Mouse (Mus musculus): ENCODE measurements around the gene Zcchc2. TPM values are rescaled to one million over a fixed set of nuclear protein-coding genes. Genes with fewer than 3 reads are reported as not detected.

Zcchc2 gene
- polyA plus RNA-seq (2014; fragmentation: Nextera tagmentation; extraction: Ambion mirVana), result 1.9 and 2.8 TPM in 2 replicates

DNA sequence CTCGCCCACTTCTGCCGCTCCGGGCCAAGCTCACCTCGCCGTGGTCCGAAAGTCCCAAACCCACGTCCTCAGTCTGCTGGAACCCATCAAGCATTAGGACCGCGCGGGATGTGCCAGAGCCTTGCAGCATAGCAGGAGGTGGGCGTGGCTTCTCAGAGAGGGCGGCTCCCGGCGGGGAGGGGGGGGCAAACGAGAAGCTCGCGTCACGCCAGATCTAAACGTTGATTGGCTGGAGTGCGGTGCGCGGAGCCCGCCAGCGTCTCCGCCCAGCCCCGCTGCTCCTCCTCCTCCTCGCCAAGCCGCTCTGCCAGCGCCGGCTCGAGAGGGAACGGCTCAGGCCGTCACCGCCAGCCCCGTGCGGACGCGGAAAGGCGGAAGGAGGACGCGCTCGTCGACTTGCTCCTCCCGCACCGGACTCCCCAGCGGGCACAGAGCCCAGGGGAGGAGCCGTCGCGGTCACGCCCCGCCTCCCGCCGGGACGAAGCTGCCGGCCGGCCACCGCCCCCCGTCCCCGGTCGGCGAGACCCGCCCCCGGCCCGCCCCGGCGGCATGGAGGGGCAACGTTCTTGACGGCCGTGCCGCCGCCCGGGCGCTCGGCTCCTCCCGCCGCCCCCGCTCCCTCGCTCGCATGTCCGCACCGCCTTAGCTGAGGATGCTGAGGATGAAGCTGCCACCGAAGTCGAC, at the start of gene Zcchc2:
Gene Zcchc2, plus strand, starts transcription at position 269 of the 684 bp plus-strand sequence.
- Histone ChIP-seq H3K27me3 (ENCODE audit: control insufficient read depth, insufficient read depth, low read length) (no peaks in the 10 kb centered on the region), H3K4me3 (ENCODE audit: low read depth, low read length) (peak within 1 kb of the TSS; percentile 62), H3K27ac (replicated peaks; ENCODE audit: low read depth, low read length) (peak within 1 kb of the TSS; percentile 85), H3K9ac (replicated peaks; ENCODE audit: low read length) (peak within 1 kb of the TSS; percentile 81), H3K4me2 (ENCODE audit: low read depth, low read length) (peak within 1 kb of the TSS; percentile 97), H3K9me3 (replicated peaks; ENCODE audit: control insufficient read depth, low read length) (no peaks in the 10 kb centered on the region), H3K36me3 (replicated peaks; ENCODE audit: control insufficient read depth, insufficient read depth, low read depth, low read length) (no peaks in the 10 kb centered on the region), H3K4me1 (ENCODE audit: control insufficient read depth, insufficient read depth, low read length) (peaks cover 5% of the 10 kb centered on the region; the same call in 1 of the 2 replicates)
- under 1% methylated on average over 66 of the region's 83 CpGs for WGBS
- DNase-seq (ENCODE audit: low spot score) (peak; percentile 99), ATAC-seq (replicated peaks; ENCODE audit: insufficient number of reproducible peaks, low FRiP score, low TSS enrichment, low read depth) (peak; percentile 94)

DNA sequence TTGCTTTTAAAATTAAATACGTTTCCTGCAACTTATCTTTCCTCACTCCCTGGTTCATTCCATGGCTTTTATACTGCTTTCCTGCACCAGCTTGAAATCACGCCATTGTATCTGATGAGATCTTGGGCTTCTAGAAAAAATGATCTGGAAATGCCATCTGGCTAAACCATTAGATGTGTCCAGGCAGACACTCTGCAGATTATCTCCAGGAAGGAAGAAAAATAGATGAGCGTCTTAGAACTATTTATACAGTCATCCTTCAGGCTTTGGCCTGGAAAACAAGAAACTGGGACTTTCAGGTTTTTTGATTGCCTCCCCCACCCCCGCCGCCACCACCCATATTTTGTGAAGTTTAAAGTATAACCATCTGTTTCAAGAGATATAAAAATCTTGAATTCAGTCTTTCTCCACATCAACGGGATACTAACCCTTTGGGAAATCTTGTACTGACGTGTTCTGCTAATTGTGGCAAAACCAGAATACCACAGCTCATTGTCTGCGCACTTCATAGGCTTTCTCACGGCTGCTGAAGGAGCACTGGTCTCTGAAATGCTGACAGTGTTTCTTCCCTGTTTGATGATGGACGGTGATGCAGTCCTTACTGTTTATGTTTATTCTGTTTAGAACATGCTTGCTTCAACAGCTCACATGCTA, 45.2 kb upstream of the Zcchc2 start:
- Histone ChIP-seq H3K36me3 (replicated peaks; ENCODE audit: control insufficient read depth, insufficient read depth, low read depth, low read length) (no peaks in the 10 kb centered on the region), H3K9ac (replicated peaks; ENCODE audit: low read length) (no peak overlapping the region), H3K27ac (replicated peaks; ENCODE audit: low read depth, low read length) (no peak overlapping the region), H3K27me3 (ENCODE audit: control insufficient read depth, insufficient read depth, low read length) (no peaks in the 10 kb centered on the region), H3K4me2 (ENCODE audit: low read depth, low read length) (no peak overlapping the region), H3K4me1 (ENCODE audit: control insufficient read depth, insufficient read depth, low read length) (no peaks in the 10 kb centered on the region), H3K4me3 (ENCODE audit: low read depth, low read length) (no peak overlapping the region), H3K9me3 (replicated peaks; ENCODE audit: control insufficient read depth, low read length) (no peaks in the 10 kb centered on the region)
- DNase-seq (ENCODE audit: low spot score), result no peak
- WGBS, result 79% methylated on average over 10 of the region's 10 CpGs
- no peak for ATAC-seq (replicated peaks; ENCODE audit: insufficient number of reproducible peaks, low FRiP score, low TSS enrichment, low read depth)

DNA sequence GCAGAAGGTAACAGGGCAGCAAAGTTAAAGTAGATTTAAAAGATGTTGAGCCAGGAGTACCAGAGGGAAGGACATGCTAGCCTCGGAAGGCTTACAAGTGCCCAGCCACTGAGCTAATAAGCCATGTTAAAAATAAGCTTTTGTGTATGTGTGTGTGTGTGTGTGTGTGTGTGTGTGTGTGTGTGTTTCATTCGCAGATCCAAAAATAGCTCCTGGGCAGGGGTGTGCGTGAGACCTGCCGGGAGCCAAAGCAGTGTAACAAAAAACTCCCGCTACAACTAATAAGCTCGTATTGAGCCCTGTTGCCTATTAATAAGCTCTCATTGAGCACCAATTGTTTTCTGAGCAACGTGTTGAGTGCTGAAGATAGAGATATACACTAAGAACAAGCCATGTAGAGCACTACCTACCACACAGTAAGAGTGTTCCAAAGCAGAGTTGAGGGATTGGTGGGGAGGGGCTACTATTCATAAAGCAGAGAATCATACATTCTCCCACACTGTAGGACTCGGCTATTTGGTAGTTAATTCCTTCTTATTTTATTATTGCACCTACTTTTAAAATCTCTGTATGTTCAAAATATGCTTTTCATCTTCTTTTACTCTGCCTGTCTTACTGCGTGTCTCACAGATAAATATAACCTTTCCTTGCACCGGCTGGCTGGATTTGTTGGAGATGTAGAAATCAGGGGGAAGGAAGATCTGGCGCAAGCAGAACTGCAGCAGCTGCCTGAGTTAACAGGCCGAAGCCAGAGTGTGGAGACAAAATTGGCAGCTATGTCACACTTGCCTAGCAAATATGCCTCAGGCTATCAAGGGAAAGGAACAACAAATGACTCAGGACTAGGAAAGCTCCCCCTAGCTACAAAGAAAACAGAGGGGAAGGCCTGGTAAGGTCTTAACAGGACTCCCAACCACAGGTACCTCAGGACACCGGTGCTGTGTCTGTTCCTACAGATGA, 43.3 kb upstream of the Zcchc2 start:
- WGBS, result 63% methylated on average over 13 of the region's 13 CpGs
- H3K36me3 ChIP-seq (replicated peaks; ENCODE audit: control insufficient read depth, insufficient read depth, low read depth, low read length), result no peaks in the 10 kb centered on the region

DNA sequence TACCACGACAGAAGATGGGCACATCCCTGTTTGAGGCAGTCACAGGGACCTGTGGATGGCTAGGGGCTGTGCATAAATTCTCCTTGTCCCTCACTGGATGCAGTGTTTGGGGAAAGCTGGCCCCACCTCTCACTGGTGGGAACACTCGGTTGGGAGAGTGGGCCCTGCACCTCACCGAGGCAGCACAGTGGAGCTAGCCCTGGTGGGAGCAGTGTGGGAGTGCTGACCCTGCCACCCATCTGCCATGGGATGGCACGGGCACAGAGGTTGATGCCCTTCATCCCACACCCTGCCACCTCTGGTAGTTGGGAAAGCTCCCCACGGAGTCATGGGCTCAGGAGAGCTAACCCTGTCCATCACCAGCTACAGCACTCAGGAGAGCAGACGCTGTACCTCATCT, 41.9 kb upstream of the Zcchc2 start:
- no peak for DNase-seq (ENCODE audit: low spot score)
- Histone ChIP-seq H3K27me3 (ENCODE audit: control insufficient read depth, insufficient read depth, low read length) (no peaks in the 10 kb centered on the region), H3K36me3 (replicated peaks; ENCODE audit: control insufficient read depth, insufficient read depth, low read depth, low read length) (no peaks in the 10 kb centered on the region), H3K27ac (replicated peaks; ENCODE audit: low read depth, low read length) (no peak overlapping the region), H3K4me3 (ENCODE audit: low read depth, low read length) (no peak overlapping the region), H3K9ac (replicated peaks; ENCODE audit: low read length) (no peak overlapping the region), H3K9me3 (replicated peaks; ENCODE audit: control insufficient read depth, low read length) (no peaks in the 10 kb centered on the region), H3K4me1 (ENCODE audit: control insufficient read depth, insufficient read depth, low read length) (no peaks in the 10 kb centered on the region), H3K4me2 (ENCODE audit: low read depth, low read length) (no peak overlapping the region)
- 86% methylated on average over 6 of the region's 6 CpGs for WGBS
- no peak for ATAC-seq (replicated peaks; ENCODE audit: insufficient number of reproducible peaks, low FRiP score, low TSS enrichment, low read depth)

More for the DNA sequence above, 43.3 kb upstream of the Zcchc2 start:
- no peaks in the 10 kb centered on the region for H3K9me3 ChIP-seq (replicated peaks; ENCODE audit: control insufficient read depth, low read length)
- H3K4me2 ChIP-seq (ENCODE audit: low read depth, low read length), result no peak overlapping the region
- ATAC-seq (replicated peaks; ENCODE audit: insufficient number of reproducible peaks, low FRiP score, low TSS enrichment, low read depth) (no peak), DNase-seq (ENCODE audit: low spot score) (no peak)
- H3K4me3 ChIP-seq (ENCODE audit: low read depth, low read length), result no peak overlapping the region
- H3K9ac ChIP-seq (replicated peaks; ENCODE audit: low read length), result no peak overlapping the region
- H3K27me3 ChIP-seq (ENCODE audit: control insufficient read depth, insufficient read depth, low read length), result no peaks in the 10 kb centered on the region
- H3K27ac ChIP-seq (replicated peaks; ENCODE audit: low read depth, low read length), result no peak overlapping the region
- H3K4me1 ChIP-seq (ENCODE audit: control insufficient read depth, insufficient read depth, low read length), result no peaks in the 10 kb centered on the region

DNA sequence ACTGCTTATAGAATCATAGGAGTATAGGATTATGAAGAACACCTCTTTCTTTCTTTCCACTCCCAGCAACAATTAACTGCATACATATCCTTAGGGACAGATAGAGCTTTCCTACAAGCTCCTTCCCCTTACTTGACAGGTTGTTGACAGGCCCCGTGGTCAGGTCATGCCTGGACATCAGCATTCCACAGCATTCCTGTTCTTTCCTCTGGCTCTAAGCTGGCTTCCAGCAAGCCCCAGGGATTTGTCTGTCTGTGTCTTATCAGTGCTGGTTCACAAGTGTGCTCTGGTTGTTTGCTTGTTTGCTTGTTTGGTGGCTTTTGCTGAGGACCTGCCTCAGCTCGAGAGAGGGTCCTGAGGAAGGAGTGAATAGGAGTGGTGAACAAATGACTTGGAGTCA, 36.6 kb upstream of the Zcchc2 start:
- no peak overlapping the region for H3K9ac ChIP-seq (replicated peaks; ENCODE audit: low read length)
- DNase-seq (ENCODE audit: low spot score) (no peak), ATAC-seq (replicated peaks; ENCODE audit: insufficient number of reproducible peaks, low FRiP score, low TSS enrichment, low read depth) (no peak)
- no peak overlapping the region for H3K4me2 ChIP-seq (ENCODE audit: low read depth, low read length)
- no peak overlapping the region for H3K27ac ChIP-seq (replicated peaks; ENCODE audit: low read depth, low read length)
- H3K4me1 ChIP-seq (ENCODE audit: control insufficient read depth, insufficient read depth, low read length), result no peaks in the 10 kb centered on the region
- H3K4me3 ChIP-seq (ENCODE audit: low read depth, low read length), result no peak overlapping the region
- no peaks in the 10 kb centered on the region for H3K36me3 ChIP-seq (replicated peaks; ENCODE audit: control insufficient read depth, insufficient read depth, low read depth, low read length)
- H3K27me3 ChIP-seq (ENCODE audit: control insufficient read depth, insufficient read depth, low read length), result no peaks in the 10 kb centered on the region
- WGBS, result 56% methylated on average over 2 of the region's 2 CpGs
- no peaks in the 10 kb centered on the region for H3K9me3 ChIP-seq (replicated peaks; ENCODE audit: control insufficient read depth, low read length)

DNA sequence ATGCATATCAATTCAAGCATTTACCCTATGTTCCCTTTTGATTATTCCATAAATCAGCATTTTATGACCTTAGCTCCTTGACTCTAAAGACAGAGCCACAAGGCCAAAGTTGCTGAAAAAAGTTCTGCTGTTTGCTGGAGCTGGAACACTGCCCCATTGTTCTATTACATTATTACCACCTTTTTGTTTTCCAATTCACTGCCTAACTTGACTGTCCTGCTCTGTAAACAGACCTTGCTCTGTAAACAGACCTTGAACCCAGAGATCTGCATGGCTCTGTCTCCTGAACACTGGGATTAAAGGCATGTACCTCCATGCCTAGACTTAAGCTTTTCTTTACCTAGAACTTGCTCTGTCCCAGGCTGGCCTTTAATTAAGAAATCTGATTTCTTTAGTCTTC, 36.2 kb upstream of the Zcchc2 start:
- H3K36me3 ChIP-seq (replicated peaks; ENCODE audit: control insufficient read depth, insufficient read depth, low read depth, low read length), result no peaks in the 10 kb centered on the region
- no peaks in the 10 kb centered on the region for H3K27me3 ChIP-seq (ENCODE audit: control insufficient read depth, insufficient read depth, low read length)
- no peak overlapping the region for H3K9ac ChIP-seq (replicated peaks; ENCODE audit: low read length)
- no peak for ATAC-seq (replicated peaks; ENCODE audit: insufficient number of reproducible peaks, low FRiP score, low TSS enrichment, low read depth)
- no peak overlapping the region for H3K27ac ChIP-seq (replicated peaks; ENCODE audit: low read depth, low read length)
- no peaks in the 10 kb centered on the region for H3K9me3 ChIP-seq (replicated peaks; ENCODE audit: control insufficient read depth, low read length)
- no peak overlapping the region for H3K4me2 ChIP-seq (ENCODE audit: low read depth, low read length)
- no peak overlapping the region for H3K4me3 ChIP-seq (ENCODE audit: low read depth, low read length)
- no peak for DNase-seq (ENCODE audit: low spot score)
- H3K4me1 ChIP-seq (ENCODE audit: control insufficient read depth, insufficient read depth, low read length), result no peaks in the 10 kb centered on the region

DNA sequence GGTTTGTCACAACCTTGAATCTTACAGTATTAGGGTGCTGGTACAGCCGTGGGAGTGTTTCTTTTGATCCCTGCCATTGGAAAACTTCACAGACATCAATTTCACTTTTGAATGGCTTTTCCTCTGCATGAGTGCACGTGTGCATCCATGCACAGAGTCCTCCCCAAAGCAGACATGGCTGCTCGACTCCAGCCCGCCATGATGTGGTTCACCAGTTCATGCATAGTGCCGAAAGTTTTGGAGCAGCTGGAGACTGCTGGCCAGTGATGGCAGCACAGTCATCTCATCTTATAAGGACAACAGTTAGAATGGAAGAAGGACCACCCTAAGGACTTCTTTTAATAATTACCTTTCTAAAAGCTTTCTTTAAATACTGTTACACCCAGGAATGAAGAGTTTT, 34.1 kb upstream of the Zcchc2 start:
- no peak for DNase-seq (ENCODE audit: low spot score)
- no peak overlapping the region for H3K4me2 ChIP-seq (ENCODE audit: low read depth, low read length)
- no peak overlapping the region for H3K27ac ChIP-seq (replicated peaks; ENCODE audit: low read depth, low read length)
- no peak for ATAC-seq (replicated peaks; ENCODE audit: insufficient number of reproducible peaks, low FRiP score, low TSS enrichment, low read depth)
- no peaks in the 10 kb centered on the region for H3K36me3 ChIP-seq (replicated peaks; ENCODE audit: control insufficient read depth, insufficient read depth, low read depth, low read length)
- H3K9ac ChIP-seq (replicated peaks; ENCODE audit: low read length), result no peak overlapping the region
- H3K27me3 ChIP-seq (ENCODE audit: control insufficient read depth, insufficient read depth, low read length), result no peaks in the 10 kb centered on the region
- no peaks in the 10 kb centered on the region for H3K9me3 ChIP-seq (replicated peaks; ENCODE audit: control insufficient read depth, low read length)
- H3K4me3 ChIP-seq (ENCODE audit: low read depth, low read length), result no peak overlapping the region
- 78% methylated on average over 5 of the region's 5 CpGs for WGBS
- no peaks in the 10 kb centered on the region for H3K4me1 ChIP-seq (ENCODE audit: control insufficient read depth, insufficient read depth, low read length)

Data from embryonic facial prominence, embryonic 11.5 days (tissue).